Mouse (Mus musculus) spleen, adult 2 months (tissue): ENCODE measurements around the gene Rell1.

ENCODE experiments used
- CTCF ChIP-seq: fragments of 200-500 bp; IDR thresholded peaks from 2 replicates; pipeline ENCODE4 v1.5.1; 2011; ENCODE audit warnings: mild to moderate bottlenecking, inconsistent platforms; ENCODE audit not compliant: insufficient read depth, insufficient read length, insufficient replicate concordance; ENCODE audit errors: extremely low read depth
- POLR2A ChIP-seq: fragments of 200-500 bp; IDR thresholded peaks from 2 replicates; pipeline ENCODE4 v1.6.1; 2011; ENCODE audit warnings: low read depth, low read length, inconsistent platforms

DNA sequence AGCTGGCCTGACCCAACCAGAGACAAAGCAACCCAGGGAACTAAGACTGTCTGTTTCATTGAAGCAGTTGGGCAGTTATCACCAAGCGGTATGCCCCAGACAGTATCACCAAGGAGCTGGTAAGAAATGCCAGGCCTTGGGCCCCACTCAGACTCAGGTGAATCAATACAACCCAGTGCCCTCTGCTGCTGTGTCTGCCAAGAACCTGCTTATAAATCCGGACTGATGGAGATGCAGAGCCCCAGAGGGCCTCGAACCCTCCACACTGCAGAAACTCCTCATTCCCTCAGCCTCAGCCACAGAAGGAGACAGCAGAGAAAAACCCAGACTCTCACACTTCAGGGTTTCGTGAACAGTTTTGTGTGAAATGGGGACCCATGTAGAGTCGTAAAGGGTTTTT, 82.4 kb downstream of the Rell1 start:
- TF ChIP-seq POLR2A = no peak
- TF ChIP-seq CTCF = no peak
